Mouse (Mus musculus) layer of hippocampus, postnatal 36 days (tissue): Measurements from ENCODE around the gene Slc12a9. TPM values are rescaled to one million over a fixed set of nuclear protein-coding genes. Genes with fewer than 3 reads are reported as not detected.

Source experiments
- DNase-seq, 2 experiments: peaks; one replicate each; pipeline ENCODE4 v3.0.0; 2022
- total RNA-seq, 2 experiments: library from RNA; stranded (reverse); gene quantifications; 2 replicates each; pipeline ENCODE4 v1.2.3; 2021

Gene Slc12a9
- total RNA-seq, 2 experiments from 2014 or later, result 27.4 to 28.3 TPM

DNA sequence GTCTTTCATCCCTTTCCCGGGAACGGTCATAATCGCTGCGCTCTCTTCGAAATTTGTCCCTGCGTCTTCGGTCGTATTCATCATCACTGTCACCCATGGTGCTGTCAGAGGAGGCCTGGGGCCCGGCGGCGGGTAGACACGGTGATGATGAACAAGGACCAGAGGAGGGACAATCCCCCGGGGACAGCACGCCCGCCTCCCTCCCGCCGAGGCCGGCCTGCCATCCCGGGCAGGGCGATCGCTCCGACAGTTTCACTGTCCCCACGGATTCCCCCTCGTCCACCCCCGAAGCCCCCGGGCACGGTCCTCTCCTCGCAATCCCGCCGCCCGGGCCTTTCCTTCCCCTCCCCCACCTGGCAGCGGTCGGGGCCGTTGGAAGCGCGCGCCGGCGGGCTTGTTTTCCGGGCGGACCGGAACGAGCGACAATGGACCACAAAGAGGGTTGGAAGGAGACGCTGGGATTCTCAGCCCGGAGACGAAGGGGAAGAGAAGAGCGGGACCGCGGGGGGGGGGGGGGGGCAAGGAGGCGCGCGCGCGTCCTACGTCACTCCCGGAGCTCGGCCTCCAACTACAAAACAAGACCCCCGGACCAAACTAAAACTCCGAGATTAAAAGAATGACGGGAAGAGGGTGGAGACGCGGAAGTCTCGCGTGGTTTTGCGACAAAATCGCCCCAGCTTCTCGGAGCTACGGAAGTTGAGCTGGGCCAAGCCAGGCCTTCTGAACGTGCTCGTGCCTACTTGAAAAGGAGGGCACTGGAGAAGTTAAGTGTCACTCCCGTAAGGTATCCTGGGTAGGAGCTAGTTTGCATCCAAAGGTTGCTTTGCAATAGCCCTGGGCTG lies 26.1 kb downstream of the Slc12a9 start, which contains the start of gene Srrt:
Gene Srrt (minus strand): TSS at position 604 of the 842 bp plus-strand sequence.
- peak; percentile 92 for DNase-seq

DNA sequence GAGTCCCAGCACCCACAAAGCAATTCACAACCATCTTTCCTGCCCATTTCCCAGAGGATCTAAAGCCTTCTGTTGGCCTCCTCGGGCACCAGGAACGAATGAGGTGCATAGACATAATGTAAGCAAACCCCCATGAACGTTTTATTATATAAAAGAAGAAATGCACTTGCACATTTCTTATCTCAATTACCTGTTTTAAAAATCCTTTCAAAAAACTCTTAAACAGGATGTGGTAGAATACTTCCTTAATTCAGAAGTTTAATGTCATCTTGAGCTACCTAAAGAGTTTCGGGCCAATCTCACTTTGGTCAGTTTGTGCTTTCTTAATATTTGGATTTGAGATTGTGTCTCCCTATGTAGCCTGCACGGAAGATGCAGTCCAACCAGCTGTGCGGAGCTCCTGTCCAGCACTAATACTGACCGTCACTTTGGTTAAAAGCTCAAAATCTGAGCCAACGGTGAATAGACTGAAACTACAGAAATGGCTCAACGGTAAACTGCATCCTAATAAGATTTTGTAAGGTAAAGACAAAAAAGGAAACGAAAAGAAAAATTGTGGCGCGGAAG lies 26.9 kb downstream of the Slc12a9 start:
- DNase-seq, result no peak

DNA sequence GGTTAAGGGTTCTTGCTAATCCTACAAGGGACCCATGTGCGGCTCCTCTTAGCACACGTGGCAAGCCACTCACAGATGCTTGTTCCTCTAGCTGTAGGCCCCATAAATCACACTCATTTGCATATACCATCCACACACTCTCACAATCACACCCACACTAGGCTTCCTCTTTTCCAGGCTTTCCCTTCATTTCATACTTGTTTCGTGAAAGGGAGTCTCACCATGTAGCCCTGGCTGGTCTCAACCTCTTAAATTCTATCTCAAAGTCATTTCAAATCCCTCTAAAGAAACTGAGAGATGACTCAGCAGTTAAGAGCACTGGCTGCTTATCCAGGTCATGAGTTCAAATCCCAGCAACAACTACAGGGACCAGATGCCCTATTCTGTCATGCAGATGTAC lies 27.6 kb downstream of the Slc12a9 start:
- no peak for DNase-seq

DNA sequence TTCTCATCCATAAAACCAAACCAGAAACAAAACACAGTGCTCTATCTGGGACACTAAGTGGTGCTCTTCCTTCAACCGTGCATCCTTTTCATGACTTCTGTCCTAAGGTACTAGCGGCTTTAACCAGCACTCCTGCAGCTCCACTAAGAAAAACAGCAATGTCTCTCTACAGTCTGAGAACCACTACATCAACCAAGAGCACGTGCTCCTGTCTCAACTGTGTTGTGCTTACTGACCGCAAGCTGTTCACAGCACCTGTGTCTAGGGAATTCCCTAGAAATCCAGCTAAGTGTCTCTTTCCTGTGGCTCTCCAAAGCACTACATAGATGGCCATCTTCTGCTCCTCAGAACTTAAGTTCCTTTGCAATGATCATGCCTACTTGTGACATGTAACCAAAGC lies 28.6 kb downstream of the Slc12a9 start:
- DNase-seq, result no peak

DNA sequence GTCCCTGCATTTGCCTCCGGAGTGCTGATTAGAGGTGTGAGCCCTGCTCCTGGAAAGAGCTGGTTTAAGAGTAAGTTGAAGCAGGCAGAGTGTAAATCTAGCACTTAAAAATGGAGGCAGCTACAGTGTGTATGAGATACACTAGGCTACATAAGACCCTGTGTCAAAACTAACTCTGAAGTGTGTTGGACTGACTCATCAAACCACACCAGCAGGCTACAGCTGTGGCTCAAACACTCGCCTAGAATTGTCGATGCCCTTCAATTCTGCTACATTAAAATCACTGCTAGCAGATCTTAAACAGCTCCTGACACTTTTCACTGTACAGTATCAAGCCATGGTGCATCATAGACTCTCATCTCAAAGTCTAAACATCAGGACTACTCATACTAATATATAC lies 29.2 kb downstream of the Slc12a9 start:
- DNase-seq, result no peak

DNA sequence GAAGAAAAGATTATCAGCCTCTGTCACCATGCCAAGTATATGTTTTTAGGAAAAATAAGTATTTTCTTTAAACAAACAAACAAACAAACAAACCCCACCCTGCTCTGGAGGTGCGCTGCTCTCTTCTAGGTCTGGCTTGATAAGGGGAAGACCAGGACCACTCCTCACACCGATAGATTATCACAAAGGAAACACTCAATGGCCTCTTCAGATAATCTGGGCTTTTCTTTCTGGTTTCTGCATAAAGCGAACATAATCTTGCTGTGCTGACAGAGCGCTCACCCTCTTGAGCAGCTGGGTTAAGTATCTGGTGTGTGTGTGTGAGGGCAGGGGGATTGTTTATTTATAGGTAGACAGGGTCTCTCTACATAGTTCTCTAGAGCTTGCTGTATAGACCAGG lies 29.8 kb downstream of the Slc12a9 start:
- DNase-seq, result no peak

DNA sequence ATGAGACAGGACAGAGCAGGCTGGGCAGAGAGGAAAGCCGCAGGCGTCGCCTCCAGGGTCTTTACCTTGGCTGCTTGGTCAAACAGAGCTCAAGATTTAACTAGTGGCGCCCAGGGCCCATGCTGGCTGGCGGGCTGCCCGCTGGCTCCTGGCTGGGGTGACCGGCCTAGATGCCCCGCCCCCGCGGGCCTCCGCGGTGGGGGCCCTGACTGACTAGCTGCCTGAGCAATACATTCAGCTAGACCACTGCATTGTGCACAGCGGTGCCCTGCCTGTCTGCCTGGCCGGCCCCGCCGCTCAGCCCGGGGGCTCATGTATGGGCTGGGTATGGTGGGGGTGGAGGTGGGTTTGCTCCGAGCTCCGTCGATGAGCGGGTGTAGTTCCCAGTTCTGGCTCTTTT lies 32.1 kb downstream of the Slc12a9 start:
- no peak for DNase-seq

DNA sequence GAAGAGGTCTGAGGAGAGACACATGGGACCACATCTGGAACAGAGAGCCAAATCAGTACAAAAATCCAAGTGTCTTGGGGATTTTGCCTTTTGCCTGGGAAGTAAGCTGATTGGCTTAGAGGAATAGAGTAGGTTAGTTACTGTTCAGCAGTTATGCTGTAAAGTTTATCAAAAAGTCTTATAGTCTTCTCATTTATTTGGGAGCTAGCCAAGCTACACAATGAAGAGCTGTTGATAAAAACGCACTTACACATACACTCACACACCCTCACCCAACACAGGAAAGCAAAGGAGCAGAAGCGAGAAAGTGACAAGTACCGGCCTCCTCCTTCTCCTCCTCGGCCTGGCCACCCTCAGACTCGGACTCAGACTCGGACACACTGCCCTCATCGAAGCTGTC lies 34.2 kb downstream of the Slc12a9 start:
- DNase-seq, result no peak

DNA sequence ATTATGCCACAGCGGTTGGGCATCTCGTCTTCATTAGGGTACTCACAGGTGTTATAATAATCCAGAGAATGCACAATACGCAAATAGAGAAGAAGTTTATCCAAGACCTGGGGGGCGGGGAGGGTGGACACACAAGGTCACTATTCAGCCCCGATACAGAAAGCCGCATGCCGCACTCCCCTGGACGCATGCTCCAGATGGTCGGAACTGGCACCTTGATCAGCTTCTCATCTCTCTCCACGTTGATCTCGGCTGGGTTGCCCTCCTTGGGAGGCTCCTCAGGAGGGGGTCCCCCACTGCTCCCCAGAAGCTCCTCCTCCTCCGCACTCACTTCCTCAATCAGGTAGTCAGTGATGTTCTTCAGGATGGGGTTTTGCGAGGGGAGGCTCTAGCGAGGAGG lies 36.3 kb downstream of the Slc12a9 start:
- DNase-seq, result no peak

DNA sequence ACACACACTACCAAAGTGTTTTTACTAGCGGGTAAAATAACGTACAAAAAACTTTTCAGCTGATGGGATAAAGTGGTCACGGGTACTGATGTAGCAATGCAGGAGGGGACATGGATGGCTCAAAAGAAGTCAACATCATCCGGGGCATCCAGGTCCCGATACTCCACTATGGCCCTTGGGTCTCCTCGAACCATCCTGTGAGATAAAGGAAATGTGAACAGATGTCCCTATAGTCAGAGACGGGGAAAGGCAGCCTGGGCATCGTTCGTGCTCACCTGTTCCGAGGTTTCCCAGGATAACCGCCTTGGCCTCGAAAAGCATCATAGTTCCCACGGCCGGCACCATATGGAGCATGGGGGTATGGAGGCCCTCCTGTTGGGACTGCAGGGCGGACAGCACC lies 37.7 kb downstream of the Slc12a9 start:
- DNase-seq, result no peak

DNA sequence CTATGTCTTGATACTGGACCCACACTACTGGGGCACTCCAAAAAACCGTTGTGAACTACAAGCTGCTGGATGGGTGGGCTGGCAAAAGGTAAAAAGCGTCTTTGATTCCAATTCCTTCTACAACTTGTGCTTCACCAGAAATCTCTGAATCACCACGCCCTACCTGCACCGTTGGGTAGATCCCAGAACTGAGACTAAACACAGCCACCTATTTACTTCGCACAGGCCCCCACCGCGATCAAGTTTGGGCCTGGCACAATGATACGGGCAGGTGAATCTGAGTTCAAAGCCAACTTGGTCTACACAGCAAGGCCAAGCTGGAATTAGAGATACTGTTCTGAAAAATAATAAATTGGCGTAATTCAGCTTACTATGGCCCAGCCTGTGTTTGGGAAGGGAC lies 38.1 kb downstream of the Slc12a9 start:
- DNase-seq, result no peak

DNA sequence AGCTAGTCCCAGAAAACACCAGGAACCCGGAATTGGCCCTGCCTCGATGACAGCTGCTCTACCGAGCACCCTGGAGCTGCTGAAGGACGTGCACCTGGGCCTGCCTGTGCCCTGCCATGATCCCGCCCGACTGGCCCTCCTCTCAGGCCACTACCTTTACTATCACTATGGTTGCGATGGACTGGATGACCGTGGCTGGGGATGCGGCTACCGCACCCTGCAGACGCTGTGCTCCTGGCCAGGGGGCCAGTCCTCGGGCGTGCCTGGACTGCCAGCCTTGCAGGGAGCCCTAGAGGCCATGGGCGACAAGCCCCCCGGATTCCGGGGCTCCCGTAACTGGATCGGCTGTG lies 38.7 kb downstream of the Slc12a9 start:
- DNase-seq, result no peak

DNA sequence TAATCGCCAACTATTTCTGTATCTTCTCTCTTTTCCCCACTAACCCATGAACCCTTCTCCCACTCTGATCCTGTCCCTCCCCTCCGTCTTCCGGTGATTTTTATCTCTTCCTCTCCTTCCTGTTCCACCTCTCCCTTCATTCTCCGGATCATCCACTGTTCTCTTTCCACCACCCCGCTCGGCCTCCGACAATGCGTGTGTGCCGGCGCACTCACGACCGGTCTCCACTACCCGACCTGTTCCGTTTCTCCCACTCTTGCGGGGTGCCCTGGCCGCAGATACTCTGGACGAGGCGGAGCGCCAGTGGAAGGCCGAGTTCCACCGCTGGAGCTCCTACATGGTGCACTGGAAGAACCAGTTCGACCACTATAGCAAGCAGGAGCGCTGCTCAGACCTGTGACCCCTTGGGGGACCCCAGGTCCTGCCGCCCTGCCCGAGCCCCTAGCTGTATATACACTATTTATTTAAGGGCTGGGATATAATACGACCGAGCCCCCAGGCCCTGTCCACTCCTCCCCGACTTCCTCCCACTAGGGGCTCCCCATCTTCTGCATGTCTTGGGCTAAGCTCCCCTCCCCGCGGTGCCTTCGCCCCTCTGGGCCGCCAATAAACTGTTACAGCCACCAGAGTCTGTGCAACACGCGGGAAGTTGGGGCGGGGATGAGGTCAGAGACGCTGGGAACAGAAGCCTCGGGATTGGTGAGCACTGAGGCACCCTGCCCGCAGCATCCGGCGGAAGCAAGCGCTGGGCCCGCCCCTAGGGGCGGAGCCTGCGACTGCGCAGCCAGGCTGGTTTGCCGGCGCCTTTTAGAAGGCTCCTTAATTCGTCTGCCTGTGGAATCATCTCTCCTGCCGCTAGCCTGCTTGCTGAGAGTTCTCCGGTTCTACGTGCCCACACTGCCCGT lies 39.3 kb downstream of the Slc12a9 start, which contains the start of gene Ufsp1:
Gene Ufsp1 (plus strand): TSS at position 791 of the 905 bp plus-strand sequence.
- DNase-seq, result peak; percentile 94 to 96

DNA sequence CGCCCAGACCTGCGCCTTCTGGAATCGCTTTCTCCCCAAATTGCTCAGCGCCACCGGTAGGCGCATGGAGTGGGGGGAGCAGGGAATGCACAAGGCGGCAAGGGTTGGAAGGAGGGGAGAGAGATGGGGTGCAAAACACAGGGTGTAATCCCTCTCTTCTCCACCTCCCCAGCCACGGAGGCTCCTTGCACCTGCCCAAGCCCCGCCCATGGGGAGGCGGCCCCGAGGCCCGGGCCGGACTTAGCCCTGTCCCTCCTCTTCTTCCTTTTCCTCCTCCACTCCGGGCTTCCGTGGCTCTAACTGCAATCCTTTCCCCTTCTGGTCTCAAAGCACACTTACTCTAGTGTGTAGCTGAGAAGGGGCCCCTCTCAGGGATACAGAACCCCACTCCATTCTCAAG lies 40.1 kb downstream of the Slc12a9 start:
- DNase-seq, result peak; percentile 69 to 73

DNA sequence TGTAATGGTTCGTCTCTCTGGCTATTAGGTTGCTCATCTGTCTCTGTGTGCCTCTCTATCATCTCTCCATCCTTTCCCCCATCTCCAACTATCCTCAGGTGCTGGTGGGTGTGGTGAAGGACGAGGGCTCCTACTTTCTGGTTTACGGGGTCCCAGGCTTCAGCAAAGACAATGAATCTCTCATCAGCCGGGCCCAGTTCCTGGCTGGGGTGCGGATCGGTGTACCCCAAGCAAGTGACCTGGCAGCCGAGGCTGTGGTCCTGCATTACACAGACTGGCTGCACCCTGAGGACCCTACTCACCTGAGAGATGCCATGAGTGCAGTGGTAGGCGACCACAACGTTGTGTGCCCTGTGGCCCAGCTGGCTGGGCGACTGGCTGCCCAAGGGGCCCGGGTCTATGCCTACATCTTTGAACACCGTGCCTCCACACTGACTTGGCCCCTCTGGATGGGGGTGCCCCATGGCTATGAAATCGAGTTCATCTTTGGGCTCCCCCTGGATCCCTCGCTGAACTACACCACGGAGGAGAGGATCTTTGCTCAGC lies 41.9 kb downstream of the Slc12a9 start:
- no peak for DNase-seq

DNA sequence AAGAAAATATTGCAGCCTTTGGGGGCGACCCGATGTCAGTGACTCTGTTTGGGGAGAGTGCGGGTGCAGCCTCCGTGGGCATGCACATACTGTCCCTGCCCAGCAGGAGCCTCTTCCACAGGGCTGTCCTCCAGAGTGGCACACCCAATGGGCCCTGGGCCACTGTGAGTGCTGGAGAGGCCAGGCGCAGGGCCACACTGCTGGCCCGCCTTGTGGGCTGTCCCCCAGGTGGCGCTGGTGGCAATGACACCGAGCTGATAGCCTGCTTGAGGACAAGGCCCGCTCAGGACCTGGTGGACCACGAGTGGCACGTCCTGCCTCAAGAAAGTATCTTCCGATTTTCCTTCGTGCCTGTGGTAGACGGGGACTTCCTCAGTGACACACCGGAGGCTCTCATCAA lies 42.7 kb downstream of the Slc12a9 start:
- no peak for DNase-seq

DNA sequence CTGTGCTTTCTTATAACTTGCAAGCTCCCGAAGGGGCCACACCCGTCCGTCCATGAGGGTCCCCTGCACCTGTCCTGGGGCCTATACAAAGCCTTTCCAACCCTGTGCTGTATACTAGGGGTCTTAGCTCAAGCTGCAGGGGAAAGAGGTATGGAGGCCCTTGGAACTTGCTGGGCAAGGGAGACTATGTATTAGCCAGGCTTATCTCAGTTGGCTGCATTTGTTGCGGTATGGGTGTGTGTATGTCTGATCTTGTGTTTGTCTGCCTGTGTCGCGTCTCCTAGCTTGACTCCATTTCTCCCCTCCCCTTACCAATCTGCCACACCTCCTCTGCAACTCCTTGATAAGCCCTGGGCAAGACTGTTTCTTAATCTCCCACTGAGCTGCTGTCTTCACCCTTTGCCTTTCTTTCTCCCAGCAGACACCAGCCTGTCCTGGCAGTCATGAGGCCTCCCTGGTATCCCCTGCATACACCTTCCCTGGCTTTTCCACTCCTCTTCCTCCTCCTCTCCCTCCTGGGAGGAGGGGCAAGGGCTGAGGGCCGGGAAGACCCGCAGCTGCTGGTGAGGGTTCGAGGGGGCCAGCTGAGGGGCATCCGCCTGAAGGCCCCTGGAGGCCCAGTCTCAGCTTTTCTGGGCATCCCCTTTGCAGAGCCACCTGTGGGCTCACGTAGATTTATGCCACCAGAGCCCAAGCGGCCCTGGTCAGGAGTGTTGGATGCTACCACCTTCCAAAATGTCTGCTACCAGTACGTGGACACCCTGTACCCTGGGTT lies 43.6 kb downstream of the Slc12a9 start:
- DNase-seq, result no peak

DNA sequence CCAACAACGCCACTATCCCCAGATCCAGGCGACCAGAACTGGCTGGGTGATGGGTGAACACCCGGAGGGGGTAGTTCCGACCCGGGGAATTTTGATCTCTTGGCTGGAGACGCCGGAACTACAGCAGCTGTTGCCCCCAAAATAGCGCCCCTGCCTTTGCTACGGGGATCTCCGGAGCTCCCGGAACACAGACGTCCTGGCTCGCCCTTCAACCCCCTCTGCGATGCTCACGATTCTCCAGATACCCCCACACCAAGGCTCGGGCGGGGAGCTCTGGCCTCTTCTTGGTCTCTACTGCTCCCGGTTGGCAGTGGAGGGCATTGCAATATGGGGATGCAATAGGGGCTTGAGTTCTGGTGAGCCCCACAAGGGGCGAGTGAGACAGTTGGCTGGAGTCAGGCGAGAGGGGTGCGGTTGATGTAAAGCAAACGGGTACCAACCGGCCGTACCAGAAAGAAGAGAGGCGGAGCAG lies 44.4 kb downstream of the Slc12a9 start:
- peak; percentile 43 to 56 for DNase-seq

DNA sequence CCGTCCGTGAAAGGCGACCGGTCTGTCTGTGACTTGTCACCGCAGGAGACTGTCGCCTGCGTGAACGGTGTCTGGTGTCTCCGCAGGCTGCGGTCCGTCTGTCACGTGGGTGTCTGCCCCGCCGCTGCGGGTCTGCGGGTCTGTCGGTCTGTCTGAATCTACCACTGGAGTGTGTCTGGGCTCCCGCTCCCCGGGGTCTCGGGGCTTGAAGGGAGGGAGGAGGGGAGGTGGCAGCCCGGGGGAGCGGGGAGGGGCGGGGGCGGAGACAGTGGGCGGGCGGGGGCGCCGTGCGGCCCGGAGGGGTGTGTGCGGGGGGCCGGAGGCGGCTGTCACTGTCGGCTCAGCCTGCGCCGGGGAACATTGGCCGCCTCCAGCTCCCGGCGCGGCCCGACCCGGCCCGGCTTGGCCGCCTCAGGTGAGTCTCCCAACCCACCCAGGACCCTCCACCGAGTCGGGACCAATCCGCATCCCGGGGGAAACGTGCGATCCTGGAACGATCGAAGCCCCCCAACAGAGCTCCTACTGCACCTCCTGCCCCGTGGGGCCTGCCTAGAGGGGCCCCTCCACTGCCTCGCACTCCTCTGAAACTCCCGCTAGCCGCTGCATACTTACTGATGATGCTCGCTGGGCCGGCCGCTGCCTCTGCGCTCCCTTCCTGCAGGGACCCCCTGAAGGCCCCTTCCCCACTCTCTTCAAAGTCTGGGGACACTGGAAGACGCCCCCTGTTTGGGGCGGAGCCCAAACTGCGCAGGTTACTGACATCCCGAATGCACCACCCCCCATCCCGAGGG lies 45.2 kb downstream of the Slc12a9 start:
- DNase-seq, result peak; percentile 57 to 61

DNA sequence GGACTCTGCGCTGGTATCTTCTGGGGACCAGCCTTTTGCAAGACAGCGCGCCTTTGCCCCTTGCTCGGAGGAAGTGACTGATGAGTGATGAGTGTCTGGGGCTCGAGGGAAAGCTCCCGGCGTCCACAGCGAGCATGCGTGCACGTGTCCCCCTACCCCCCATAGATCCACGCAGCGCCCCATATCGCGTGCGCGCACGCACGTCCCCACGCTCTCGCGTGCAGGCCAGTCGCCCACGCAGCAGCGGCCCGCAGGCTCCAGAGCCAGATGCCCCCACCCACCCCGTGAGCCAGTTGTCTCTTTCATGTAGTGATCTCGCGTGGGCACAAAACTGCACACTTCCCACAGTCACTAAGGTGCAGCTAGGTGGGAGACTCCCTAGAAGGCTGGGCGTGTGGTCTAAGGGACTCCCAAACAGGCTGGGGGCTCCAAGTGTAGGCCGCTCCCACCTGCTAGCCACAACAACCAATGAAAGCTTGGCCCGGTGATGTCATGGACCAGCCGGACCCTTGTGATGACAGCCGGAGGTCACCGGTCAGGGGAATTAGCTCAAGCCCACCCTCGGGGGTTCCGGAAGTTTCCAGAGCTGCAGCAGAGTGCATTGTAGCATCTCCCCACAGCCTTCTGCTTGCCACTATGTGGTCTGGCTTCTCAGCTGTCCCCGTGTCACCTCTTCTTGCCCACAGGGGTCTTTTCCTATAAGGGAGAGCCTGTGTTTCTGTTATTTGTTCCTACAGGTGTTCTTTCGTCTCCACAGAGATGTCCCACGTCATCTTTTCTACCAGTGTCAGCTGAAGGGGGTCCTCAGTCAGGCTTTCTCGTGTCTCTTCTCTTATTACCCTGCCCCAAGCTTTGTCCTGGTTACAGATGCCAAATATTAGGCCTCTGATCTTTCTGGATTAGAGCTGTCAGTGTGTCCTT lies 46.1 kb downstream of the Slc12a9 start, which contains the start of gene Ache:
Gene Ache (plus strand): TSS at position 488 of the 921 bp plus-strand sequence.
- peak; percentile 67 to 68 for DNase-seq
